Mouse (Mus musculus) cerebellum, adult (tissue): Measurements from ENCODE around the gene Bach2.

Source experiments
- ATAC-seq: cut with Nextera tagmentation; 2 replicates; pipeline ENCODE4 v1.9.2; 2017; ENCODE audit warnings: mild to moderate bottlenecking, moderate library complexity, mixed read lengths; ENCODE audit not compliant: insufficient number of reproducible peaks, low FRiP score, low TSS enrichment

Gene Bach2

DNA sequence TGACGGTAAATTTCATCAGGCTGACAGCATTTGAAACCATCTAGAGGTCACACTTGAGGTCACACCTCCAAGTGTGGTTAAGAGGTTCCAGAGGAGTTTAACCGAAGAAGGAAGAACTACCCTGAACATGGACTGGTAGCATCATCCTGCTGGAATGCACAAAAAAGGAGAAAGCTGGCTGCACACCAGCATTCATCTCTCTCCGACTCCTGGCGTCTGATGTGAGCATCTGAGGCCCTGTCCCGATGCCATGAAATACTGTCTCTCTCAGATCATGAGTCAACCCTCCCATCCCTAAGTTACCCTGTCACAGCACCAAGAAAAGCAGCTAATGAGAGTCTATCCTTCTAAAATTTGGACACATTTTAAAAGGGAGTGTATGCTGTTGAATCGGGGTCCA is 17.6 kb upstream of the Bach2 start:
- no peak for ATAC-seq

DNA sequence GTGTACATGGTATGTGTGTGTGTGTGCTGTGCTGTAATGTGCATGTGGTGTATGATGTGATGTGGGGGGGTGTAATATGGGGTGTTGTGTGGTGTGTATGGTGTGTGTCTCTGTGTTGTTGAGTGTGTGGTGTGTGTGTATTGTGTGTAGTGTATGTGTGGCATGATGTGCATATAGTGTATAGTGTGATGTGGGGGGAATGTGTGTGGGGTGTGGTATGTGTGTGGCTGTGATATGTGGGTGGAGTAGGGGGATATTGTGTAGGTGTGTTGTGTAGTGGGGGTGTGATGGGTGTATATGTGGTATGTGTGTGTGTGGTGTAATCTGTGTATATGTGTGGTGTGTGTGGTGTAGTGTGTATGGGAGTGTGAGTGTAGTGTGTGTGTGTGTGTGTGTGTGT is 15.0 kb upstream of the Bach2 start:
- ATAC-seq, result no peak

DNA sequence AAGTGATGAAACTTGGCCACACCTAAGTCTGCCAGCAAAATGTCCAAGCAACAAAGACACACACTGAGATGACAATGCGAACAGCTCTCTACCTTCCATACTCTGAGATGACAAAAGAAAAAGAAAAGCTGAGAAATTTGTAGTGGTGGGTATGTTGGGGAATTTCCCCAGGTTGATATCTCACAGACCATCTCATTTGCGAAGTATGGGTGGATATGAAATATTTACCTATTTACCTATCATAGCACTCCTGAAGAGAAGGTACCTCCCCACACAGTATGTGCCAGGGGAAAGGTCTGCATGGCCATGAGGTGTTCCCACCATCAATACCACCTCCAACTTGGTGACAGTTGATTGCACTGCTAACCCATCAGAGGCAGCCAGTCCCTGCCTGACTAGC is 13.4 kb upstream of the Bach2 start:
- no peak for ATAC-seq

DNA sequence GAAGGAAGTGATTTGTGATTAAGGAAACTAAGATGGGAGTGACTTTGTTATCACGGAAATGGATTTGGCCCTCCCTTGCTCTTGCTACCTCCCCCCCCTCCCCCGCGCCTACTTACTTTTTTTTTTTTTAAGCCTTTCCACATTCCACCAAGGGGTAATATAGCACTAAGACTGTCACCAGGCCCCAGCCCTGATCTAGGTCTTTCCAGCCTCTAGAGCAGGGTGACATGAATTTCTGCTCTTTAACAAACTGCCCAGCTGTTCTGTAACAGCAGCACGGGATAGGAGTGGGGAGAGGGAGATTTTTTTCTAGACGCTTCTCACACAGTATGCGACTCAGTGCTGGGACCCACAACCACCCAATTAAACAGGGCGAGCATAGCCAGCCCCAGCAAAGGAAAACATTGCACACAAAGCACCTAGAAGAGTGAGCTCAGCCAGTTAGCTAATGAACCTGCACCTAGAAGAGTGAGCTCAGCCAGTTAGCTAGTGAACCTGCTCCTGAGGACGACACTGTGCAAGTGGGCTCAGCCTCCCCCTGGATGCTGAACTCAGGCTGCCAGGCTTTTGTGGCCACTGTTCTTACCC is 10.5 kb upstream of the Bach2 start:
- no peak for ATAC-seq

DNA sequence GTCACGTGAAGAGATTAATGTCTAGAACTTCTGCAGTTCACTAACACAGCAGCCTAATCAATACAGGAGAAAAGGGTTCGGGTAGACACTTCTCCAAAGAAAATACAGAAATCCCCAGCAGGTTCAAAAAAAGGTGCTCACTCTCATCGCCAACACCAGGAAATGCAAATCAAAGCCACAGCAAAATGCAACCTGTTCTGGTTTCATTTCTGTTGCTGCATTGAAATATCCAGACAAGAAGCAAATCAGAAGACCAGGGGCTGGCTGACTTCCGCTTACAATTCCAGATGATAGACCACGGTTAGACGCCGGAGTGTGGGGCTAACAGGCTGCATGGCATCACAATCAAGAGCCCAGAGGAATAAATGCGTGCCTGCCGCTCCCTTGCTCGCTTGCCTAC is 9.3 kb upstream of the Bach2 start:
- ATAC-seq, result no peak

DNA sequence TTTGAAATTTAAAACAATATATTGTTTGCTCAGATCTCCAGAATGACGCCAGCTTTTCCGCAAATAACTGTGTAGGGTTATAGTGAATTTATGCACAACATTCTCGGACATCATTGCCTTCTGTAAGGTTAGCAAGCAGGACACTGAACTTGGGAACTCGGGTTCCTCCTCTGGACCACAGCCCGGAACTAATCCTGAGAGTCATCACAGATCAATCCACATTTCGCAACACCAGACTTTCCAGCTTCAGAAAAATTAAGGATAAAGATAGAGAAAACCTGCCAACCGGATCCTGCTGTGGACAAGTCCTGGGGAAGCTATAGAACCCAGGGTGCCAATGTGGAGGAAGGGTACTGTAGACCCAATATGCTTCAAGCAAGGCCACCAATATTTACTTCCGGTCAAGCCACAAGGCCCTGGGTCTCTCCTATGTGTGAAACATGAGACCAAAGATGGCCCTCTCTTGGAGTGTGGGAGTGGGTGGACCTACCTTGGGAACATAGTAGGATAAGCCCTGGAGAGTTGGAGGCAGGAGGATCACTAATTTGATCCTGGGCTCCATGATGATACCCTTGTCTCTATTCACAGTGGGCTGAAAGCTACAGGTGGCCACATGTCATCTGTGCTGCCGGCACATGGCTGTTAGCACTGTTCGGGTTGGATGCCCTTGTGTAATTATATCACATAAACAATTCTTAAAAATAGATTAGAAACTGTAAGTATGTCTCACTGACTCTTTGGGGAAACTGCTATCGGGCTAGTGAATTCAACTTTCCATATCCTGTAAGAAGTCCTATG is 7.1 kb upstream of the Bach2 start:
- ATAC-seq, result no peak

DNA sequence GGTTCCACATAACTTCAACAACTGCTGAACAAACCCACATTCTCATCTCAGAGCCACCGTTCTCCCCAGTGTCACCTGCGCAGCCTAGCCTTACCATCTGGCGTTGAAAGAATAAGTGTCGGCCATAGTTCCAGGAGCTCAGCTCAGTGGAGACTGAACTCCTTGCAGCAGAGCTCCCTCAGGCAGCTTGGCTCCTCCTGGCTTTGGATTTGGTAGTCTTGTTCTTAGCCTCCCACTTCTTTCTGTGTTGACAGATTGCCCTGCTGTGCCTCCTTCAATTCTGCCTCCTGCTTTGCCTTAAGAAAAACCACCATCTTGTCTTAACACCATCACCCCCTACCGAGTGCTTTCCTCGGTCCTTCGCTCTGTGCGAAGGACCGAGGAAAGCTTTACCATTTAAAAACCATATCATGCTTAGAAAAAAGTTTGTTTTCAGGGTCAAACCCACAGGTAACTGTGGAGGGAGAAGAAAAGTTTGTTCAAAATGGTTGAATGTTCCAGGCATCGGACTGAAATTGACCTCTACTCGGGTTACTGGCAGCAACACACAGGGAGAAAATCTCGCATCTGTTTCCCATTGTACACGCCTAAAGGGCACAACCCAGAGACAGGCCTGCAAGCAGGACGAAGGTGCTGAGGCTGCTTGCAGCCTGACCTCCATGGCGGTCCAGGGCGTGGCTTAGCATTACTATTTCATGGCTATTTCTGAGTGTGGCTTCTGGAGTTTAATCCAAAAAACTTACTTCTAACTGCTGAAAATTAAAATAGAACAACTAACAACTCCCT is 2.5 kb upstream of the Bach2 start:
- ATAC-seq, result no peak

DNA sequence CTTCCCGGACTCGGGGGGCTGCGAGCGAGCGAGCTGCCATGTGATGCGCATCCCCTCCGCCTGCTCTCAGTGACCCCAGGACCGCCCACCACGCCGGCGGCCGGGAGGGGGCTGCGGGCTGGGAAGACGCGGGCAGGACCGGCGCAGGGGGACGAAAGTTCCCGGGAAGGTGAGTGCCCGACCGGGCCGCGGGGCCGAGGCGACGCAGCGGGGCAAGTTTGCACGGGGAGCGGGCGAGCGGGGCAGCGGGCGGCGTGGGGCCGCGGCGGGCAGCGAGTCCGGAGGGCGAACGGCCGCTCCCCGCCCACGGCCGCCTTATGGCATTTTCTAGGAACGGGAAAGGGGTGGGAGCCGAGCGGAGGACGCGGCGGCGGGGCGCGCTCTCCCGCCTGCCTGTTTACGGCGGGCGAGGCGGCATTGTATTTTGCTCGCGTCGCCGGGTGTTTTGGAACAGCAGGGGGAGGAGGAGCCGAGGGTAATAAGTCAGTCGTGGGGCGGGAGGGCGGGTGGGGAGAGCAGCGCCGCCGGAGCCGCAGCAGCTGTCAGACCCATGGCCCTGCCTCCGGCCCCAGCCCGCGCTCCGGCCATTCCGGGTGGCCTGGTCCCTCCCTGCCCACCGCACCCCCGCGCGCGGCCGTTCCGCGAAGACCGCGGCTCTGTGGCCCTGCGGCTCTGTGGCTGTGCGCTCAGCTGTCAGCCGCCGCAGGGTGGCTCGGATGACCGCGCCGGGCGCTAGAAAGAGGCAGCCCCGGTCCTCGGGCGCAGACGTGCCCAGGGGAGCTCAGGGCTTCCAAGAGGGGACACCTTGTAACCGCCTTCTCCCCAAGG is 531 bp downstream of the Bach2 start:
- ATAC-seq, result peak; percentile 47

DNA sequence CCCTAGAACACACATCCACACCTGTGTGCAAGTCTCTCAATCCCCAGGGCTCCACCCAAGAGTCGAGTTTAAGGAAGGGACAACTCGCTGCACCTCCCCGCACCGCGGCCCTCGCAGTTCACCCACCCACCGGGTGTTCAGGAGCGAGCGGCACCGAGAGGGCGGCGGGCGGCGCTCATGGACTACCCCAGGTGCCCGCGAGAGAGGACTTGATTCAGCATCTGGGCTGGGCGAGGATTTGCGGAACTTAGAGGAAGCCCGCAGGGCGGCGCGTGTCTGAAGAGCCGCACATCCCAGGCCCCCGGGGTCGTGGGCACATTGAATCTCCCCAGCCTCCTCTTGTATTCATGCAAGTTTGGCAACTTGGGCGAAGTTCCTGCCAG is 1.1 kb downstream of the Bach2 start:
- ATAC-seq, result peak; percentile 28

DNA sequence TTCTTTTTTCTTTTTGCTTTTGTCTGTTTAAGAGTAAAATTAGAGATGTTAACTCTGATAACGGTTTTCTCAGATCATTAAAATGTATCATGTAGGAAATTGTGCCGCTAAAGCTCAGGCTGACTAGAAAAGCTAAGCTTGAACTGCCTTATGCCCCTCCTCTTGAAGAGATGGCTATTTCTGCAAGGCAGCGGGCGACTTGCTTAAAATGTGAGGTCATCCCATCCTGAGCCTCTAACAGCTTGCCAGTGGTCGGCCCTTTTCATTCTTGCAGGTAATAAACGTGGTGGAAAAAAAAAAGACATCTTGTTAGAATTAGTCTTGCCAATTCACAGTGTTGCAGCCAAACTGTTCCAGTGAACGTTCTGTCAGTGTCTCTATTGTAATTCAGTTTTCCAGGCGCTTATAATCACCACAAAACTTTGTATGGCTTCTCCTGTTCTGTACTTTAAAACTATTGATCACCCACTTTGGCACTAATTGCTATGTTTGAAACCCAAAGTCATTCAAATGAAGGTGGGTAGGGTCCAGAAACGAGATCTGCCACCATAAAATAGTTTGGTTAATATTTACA is 1.9 kb downstream of the Bach2 start:
- ATAC-seq, result no peak

DNA sequence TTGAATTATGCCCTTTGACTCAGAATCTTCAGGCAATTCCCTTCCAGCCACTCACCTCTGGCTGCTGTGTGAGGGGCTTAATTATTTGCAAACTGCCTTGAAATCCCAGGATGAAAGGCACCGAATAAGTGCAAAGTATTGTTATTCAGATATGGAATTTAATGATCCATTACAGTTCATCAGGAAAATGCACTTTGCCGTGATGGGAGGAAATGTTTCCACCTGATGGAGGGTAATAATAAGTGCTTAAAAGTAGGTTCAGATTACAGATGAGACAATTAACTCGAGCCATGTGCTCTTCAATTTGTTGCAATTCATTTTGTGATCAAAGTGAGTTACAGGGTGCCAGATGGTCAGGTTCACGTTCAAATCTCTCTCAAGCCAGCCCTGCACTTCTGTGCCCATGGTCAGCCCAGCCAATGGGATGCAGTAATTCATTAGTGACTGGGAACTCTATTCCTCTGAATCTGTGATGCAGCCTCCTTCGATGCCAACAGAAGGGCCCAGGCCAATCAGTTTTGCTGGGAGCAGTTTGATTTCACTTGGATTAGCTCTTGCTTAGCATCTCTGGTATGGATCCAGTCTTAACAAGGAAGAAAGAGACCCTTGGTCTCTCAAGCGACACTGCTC is 2.9 kb downstream of the Bach2 start:
- no peak for ATAC-seq

DNA sequence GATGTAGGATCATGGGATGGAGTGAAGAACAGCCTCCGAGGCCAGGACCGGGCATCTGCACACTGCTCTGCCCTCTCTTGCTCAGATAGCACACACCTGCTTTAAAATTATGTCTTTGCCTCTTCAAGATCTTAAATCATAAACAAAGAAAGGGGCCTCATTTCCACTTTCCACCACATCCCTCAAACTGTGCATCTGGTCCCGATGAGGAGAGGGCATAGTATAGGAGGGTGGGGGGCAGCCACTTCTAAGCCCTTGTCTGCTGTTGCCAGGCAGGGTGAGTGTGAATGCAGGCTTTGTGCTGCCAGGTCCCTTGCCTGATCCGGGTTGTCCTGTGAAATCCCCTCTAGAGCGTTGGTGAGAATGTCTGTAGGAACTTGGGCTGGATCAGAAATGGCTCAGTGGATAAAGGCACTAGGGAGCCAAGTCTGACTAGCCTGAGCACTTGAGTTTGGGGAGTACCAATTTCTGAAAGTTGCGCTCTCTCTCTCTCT is 3.6 kb downstream of the Bach2 start:
- ATAC-seq, result no peak

DNA sequence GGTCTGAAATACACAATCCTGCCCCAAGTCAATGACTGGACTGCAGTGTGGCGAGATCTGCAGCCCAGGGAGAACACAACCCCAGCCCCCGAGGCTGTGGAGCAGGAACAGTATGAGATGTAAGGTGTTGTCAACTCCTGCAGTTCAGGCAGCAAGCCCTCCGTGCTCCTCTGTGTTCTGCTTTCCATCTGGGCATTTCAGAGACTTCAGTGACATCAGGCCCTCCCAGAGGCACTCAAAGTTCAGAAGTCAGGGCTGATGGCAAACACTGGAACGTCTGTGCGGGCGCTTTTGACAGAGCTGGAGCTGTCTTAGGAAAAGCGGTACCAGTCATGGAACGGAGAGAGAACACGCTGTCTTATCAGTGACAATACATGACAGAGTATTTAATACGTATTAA is 4.9 kb downstream of the Bach2 start:
- ATAC-seq, result no peak

DNA sequence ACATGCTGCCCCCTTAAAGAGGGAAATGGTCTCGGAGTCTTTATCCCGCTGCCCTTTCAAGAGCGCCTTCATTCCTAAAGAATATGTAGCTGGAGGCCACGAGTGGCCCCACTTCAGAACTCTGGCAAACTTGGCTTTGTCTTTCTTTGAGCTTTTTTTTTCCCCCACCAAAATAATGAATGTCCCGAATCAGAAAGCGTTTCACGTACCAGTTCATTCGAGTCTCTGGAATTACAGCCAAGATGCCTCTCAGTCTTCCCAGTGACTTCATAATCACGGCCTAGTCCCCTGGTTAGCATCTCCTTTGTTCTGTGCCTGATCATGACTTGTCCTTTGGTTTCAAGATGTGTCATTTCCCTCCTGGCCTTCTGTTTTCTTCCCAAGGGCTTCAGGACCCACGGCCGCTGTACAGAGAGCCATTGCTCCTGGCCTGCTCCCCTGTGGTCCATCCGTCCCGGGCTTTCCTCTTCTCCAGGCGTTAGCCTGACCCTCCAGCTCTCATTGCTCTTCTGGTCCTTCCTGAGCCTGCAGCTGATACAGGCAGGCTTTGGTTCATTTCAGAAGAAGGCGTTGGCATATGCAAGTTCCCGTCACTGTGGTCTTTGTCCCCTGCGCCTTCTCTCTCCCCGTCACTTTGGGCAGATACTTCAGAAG is 5.6 kb downstream of the Bach2 start:
- no peak for ATAC-seq

DNA sequence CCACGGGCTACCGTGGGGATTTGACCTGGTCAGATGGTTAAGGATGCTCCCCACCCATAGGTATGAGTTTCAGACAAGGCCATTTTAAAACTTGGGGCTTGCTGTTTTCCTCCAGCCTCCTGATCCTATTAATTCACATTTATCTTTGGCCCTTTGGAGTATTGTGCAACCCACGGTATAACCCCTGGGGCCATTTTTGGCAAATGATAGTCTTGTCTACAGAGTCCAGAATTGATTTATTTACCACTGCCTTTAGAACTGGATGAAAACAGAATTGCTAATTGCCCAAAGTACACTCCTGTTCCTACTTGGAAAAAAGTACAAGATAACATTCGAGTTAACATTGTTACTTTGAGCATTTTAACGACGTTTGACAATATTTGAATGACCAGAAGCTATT is 7.0 kb downstream of the Bach2 start:
- no peak for ATAC-seq

DNA sequence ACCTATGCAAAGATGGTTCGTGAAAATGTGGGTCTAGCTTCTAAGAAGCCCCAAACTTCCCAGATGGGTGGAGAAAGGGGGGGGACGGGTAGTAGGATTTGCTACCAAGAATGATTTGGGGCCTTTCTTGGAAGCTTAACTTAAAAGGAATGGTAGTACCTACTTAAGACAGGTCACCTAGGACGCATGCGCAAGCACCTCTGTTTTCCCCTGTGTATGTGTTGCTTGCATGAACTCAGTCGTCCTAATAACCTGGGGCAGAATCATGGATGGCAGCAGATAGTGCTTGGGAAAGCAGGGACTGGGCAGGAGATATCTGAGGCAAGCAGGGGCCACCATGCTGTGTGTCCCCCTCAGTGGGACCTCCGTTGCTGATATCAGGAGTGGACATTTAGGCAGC is 7.4 kb downstream of the Bach2 start:
- ATAC-seq, result no peak

DNA sequence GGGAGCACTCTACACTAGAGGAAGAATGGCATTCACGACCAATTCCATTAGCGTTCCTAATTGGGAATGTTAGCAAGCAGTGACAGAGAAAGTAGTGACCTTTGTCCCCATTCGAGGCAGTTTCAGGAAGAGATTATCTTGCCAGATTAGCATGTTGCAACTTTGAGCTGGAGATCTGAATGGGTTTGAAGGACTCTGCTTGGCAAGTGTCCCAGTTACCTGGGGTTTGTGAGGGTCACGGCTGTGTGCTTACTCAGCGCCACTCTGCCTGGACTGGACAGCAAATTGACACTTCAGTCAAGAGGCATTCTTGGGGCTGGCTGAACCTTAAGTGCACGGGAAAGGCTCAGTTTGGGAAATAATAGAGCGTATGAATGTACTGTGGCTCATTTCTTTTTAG is 8.2 kb downstream of the Bach2 start:
- no peak for ATAC-seq

DNA sequence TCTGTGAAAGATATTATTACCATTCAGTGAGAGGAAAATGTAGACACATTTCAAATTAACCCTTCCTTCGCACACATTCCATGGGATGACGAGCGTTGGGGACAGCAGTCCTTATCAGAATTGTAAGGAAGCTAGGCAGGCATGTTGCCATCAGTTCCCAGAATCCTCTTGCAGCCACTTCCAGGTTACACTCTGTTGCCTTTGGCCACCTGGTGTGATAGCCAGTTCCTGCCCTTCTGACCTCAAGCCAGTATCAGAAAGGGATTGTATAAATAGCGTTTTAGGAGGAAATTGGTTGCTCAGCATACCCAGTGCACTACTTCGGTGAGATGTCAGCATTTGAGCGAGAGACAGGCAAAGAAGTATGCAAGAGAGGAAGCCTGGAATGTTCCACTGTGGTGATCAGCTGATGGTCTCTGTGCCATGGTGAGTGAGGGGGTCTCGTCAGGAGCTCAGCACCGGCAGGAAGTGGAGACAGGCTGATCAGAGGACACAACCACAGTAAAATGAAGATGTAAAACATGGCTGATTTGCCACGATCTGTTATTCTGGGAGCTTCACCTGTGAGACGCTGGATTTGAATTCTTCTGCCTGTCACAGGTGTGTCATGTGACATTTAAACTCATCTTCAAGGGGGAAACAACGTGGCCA is 9.0 kb downstream of the Bach2 start:
- ATAC-seq, result no peak

DNA sequence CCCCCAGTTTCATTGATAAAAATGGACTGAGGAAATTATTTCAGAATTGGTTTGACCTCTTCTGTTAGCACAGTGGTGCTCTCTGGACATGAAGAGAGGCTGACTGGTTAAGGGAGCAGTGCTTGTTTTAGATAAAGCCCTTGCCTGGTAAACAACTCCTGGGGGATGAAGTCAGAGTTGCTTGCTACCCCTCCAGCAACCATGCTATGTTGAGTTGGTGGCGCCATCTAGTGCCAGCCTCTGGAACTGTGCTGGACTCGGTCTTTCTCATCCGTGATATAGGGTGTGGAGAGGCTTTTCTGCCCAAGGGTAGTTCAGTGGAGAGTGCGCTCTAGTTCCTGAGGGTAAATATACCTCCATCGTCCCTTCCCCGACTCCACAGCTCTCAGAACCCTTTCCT is 9.6 kb downstream of the Bach2 start:
- ATAC-seq, result peak; percentile 9; the same call in 1 of the 2 replicates
